Mouse (Mus musculus) layer of hippocampus, postnatal 25 days (tissue): ENCODE results near the gene Meioc. TPM values are rescaled to one million over a fixed set of nuclear protein-coding genes. Genes with fewer than 3 reads are reported as not detected.
"Not testable (repeated sequence)": the region's sequence is repeated elsewhere in the genome, so short reads cannot be mapped to it uniquely, and the experiment has no call there.

Experiments used
- DNase-seq, 2 experiments: peaks; one replicate each; pipeline ENCODE4 v3.0.0; 2022; ENCODE audit warnings: mixed read lengths in 2 of 2, low spot score in 1 of 2; ENCODE audit errors: extremely low spot score in 1 of 2
- microRNA-seq, 2 experiments: library from miRNA; unstranded; fragments of <30 nt; microRNA quantifications; one replicate each; pipeline ENCODE4 v1.2.0; 2021
- total RNA-seq, 2 experiments: library from RNA; stranded (reverse); gene quantifications; 2 replicates each; pipeline ENCODE4 v1.2.3; 2021

Gene Meioc
- total RNA-seq, 2 experiments from 2014 or later, result not detected

DNA sequence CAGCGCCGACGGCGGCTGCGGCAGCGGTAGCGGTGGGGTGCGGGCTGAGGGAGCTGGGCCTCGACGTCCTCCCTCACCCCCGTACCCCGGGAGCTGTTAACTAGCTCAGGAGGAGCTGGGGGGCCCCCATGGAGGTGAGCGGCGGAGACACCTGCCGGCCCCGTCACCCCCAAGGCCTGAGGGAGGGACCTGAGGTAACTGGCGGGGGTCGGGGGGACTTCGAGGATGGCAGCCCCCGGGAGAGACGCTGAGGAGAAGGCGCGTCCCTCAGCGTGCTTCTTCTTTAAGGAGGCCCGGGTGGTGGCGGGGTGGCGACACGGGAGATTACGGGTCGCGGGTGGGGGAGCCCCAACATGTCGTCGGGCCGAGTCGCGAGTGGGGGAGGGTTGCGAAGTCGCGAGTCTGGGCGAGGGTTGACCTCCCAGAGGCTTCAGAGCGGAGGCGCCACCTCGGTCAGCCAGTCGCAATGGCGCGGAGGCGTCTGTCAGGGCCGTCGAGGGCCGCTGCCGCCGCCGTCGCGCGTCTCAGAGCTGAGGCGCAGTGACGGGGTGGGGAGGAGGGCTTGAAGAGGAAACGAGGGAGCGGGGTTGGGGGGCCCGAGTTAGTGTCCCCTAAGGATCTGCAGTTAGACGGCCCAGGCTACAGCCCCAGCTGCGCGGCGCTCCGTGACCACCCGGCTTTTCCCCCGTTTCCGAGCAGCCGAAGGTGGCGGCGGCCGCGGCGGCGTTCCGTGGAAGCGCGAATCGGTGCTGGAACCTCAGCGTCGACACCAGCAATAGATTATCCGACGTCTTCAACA, 2.3 kb downstream of the Meioc start:
- DNase-seq, result no peak

- DNase-seq, result peak; percentile 54 to 80
Observed at GRCm38 (mm10) chr11:102690162-102690561, 26.6 kb downstream of the Meioc start.

GRCm38 (mm10) chr11:102695289-102695688, 31.8 kb downstream of the Meioc start:
- no peak for DNase-seq

- peak; percentile 85 to 88 for DNase-seq
Observed at GRCm38 (mm10) chr11:102697338-102698017, 34.0 kb downstream of the Meioc start, which contains the start of gene Ccdc43. Gene Ccdc43 (minus strand): TSS chr11:102697782.

DNA sequence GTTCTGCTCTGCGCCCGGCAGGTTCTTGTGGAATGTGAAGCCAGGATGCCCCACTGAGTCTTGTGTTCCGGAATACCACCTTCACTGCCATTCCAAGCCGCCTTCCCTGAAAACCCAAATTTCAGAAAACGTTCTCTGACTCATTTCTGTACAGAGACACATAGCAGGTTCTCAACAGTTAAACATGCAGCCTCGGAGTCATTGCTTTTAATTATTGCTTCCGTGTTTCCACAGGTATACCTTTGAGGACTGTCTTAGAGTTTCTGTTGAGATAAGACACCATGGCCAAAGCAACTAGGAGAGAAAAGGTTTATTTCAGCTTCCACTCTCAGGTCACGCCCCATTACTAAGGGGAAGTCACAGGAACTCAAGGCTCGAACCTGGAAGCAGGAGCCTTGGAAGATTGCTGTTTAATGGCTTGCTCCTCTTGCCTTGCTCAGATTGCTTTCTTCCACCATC, 34.5 kb downstream of the Meioc start:
- no peak for DNase-seq

DNA sequence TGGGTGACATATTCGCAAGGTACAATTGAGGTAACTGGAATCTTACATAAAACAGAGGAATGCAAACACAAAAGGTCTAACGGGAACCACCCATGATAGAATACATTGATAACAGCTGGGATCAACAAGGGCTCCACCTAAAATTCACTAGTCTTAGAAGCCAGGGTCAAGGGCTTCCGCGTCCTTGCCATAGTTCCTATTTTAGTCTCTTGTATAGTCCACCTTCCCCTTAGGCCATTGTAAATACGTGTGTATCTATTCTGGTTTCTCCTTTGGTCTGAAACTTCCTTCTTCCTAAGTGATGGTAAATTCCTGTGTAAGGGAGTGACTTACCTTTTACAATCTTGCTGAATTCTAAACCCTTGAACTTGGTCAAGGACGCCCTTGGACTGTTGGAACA, 38.7 kb downstream of the Meioc start:
- DNase-seq, result not testable (repeated sequence)

- no peak for DNase-seq
Observed at GRCm38 (mm10) chr11:102712411-102712810, 48.9 kb downstream of the Meioc start.

GRCm38 (mm10) chr11:102714578-102714977, 51.1 kb downstream of the Meioc start:
- DNase-seq, result not testable (repeated sequence)

DNA sequence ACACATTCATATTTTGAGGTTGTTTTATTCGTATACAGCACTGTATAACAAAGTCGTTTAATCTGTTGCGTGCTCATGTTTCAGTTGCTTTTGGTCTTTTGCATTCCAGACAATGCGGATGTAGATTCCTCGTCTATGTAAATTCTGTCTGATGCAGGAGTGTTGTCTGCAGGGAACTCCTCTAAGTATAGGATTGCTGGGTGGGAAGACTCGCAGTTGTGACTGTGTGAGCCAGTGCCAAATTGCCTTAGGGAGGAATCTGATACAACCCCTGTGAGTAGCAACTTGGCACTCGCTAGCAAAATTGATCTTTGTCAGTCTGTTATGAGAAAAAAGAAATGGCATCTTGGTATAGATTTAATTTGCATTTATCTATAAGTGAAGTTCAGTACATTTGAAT, 52.6 kb downstream of the Meioc start:
- no peak for DNase-seq

GRCm38 (mm10) chr11:102725574-102725973, 62.1 kb downstream of the Meioc start:
- peak in 1 of 2 experiments; percentile 21 for DNase-seq

DNA sequence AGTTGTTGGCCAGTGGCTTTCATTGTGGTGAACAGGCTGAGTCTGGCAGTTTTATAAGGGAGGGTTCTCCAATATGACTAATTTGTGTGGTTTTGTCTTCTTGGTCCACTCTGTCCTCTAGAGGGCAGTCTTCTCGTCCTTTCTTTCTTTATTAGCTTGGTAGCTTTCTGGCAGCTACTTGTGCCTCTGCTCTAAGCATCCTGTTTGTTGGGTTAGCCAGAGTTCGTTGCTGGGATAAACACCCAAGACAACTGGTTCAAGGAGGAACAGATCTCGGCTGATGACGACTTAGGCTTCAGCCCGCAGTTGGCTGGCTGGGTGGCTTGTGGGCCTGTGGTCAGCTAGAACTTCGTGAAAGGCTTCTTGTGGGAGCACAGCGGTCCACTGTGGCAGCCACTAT, 65.1 kb downstream of the Meioc start:
- DNase-seq, result no peak

DNA sequence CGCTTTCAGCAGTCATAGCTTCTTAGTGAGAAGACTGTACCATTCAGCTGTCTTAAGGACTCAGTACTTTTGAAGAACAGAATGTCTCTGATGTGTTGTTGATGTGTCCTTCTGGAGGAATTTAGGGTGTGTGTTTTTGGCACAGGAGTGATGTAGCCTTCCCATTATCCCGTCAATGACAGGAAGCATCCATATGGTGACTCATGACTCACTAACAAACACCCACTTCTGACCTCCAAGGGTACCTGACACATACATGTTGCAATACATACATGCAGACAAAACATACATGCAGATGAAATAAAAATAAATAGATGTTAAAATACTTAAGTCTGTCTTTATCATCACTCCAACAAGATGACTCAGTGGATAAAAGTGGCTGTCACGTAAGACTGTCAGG, 66.3 kb downstream of the Meioc start:
- no peak for DNase-seq

GRCm38 (mm10) chr11:102731366-102731765, 67.8 kb downstream of the Meioc start:
- DNase-seq, result no peak

Small RNA genes lying within 50 kb of the gene (microRNA-seq; reads per million reads assigned to microRNA genes)
- gene Gm22920, result 0 reads per million in 2 experiments

Other genes starting within 250 kb of the Meioc start
- 10 to 100 TPM; 69.9 to 74.0 TPM for gene Grn, start 233.4 kb upstream of the Meioc start, total RNA-seq
- gene Fam171a2, start 216.0 kb upstream of the Meioc start, total RNA-seq, result 100 to 1,000 TPM in 1 of 2 experiments, 10 to 100 TPM in 1; 85.4 to 109 TPM
- gene Itga2b, start 193.6 kb upstream of the Meioc start, total RNA-seq, result 1 to 10 TPM in 1 of 2 experiments, under 1 TPM in 1; 0.68 to 2.1 TPM
- gene Gpatch8, start 107.3 kb upstream of the Meioc start, total RNA-seq, result 10 to 100 TPM; 38.3 to 49.4 TPM
- gene Gm11627, start 84.3 kb upstream of the Meioc start, total RNA-seq, result 1 to 10 TPM; 3.1 to 3.7 TPM
- gene Fzd2, start 59.3 kb upstream of the Meioc start, total RNA-seq, result 1 to 10 TPM; 6.6 to 9.9 TPM
- gene Ccdc43, start 34.1 kb downstream of the Meioc start, total RNA-seq, result 10 to 100 TPM; 35.5 to 38.1 TPM
- 100 to 1,000 TPM; 186 to 205 TPM for gene Adam11, start 97.7 kb downstream of the Meioc start, total RNA-seq
- gene Gjc1, start 156.0 kb downstream of the Meioc start, total RNA-seq, result 1 to 10 TPM; 5.7 to 6.3 TPM
- gene Higd1b, start 172.1 kb downstream of the Meioc start, total RNA-seq, result 1 to 10 TPM; 5.6 to 7.5 TPM
- gene Eftud2, start 217.3 kb downstream of the Meioc start, total RNA-seq, result 100 to 1,000 TPM; 125 to 134 TPM
- 1 to 10 TPM; 2.1 to 2.4 TPM for gene Ccdc103, start 217.5 kb downstream of the Meioc start, total RNA-seq
- under 1 TPM in 1 of 2 experiments, not detected in 1; 0.22 TPM for gene Fam187a, start 221.5 kb downstream of the Meioc start, total RNA-seq
- 100 to 1,000 TPM; 260 to 321 TPM for gene Gfap, start 237.2 kb downstream of the Meioc start, total RNA-seq